Mouse (Mus musculus) liver, embryonic 15.5 days (tissue): ENCODE data around the gene Tmem202. TPM values are rescaled to one million over a fixed set of nuclear protein-coding genes. Genes with fewer than 3 reads are reported as not detected.

ENCODE experiments used
- ATAC-seq: fragments of 200-750 bp; cut with Nextera tagmentation; 2 replicates; pipeline ENCODE4 v1.8.0; 2017; ENCODE audit warnings: moderate number of reproducible peaks, mild to moderate bottlenecking, moderate library complexity; ENCODE audit not compliant: insufficient read depth
- H3K27ac ChIP-seq: fragments of 300-500 bp; sonication (generic); replicated peaks from 2 replicates; pipeline ENCODE4 v1.5.1; 2015; ENCODE audit warnings: mild to moderate bottlenecking, inconsistent platforms
- H3K27me3 ChIP-seq: fragments of 300-500 bp; sonication (generic); 2 replicates; pipeline ENCODE4 v1.6.1; 2015; ENCODE audit warnings: mild to moderate bottlenecking, inconsistent platforms
- H3K36me3 ChIP-seq: fragments of 300-500 bp; sonication (generic); replicated peaks from 2 replicates; pipeline ENCODE4 v1.6.1; 2015; ENCODE audit warnings: moderate library complexity, mild to moderate bottlenecking, inconsistent platforms
- H3K4me1 ChIP-seq: fragments of 300-500 bp; sonication (generic); replicated peaks from 2 replicates; pipeline ENCODE4 v1.6.1; 2015; ENCODE audit warnings: inconsistent platforms
- H3K4me2 ChIP-seq: fragments of 300-500 bp; sonication (generic); 2 replicates; pipeline ENCODE4 v1.6.1; 2015; ENCODE audit warnings: moderate library complexity, mild to moderate bottlenecking, inconsistent platforms
- H3K4me3 ChIP-seq: fragments of 300-500 bp; sonication (generic); replicated peaks from 2 replicates; pipeline ENCODE4 v1.5.1; 2015; ENCODE audit warnings: mild to moderate bottlenecking, inconsistent platforms
- H3K9ac ChIP-seq: fragments of 300-500 bp; sonication (generic); 2 replicates; pipeline ENCODE4 v1.6.1; 2015; ENCODE audit warnings: moderate library complexity, mild to moderate bottlenecking, inconsistent platforms
- H3K9me3 ChIP-seq: fragments of 300-500 bp; sonication (generic); replicated peaks from 2 replicates; pipeline ENCODE4 v1.6.1; 2016; ENCODE audit warnings: inconsistent platforms
- WGBS: fragments of 180-500 bp; shearing (Covaris S2); methylation state at CpG from one replicate; pipeline ENCODE4 v1.1.7; 2015; ENCODE audit warnings: mixed read lengths; ENCODE audit not compliant: insufficient replicate concordance; 5-methylcytosine and 5-hydroxymethylcytosine counted together
- polyA plus RNA-seq: library from polyadenylated mRNA; unstranded; fragments of >200 nt; fragmentation: Nextera tagmentation; extraction: Ambion mirVana; gene quantifications from 2 replicates; pipeline ENCODE4 v1.2.1, GENCODE M21; 2015

Tmem202 gene
- polyA plus RNA-seq, 1 experiment from 2014 or later: 0.08 TPM

DNA sequence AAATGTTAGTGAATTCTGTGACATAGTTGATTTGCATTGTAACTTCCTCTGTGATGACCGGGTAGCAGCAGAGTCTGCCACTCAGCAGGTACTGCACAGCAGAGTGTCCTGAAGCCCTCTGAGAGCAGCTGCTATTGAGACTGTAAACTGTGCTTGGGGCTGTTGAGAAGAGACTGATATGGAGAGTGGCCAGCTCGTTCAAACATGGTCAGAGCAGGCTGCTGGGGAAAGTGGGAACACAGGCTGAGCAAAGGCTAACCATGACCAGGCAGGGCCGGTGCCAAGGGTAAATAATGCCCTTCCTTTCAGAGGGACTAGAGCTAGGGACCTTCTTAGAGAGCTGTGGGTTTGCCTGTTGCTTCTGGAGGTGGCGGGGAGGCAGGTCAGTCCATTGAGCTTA lies 14.1 kb upstream of the Tmem202 start:
- H3K9ac ChIP-seq: no peak overlapping the region
- WGBS: 63% methylated on average over 4 of the region's 4 CpGs
- peaks cover 13% of the 10 kb centered on the region for H3K4me1 ChIP-seq
- H3K4me2 ChIP-seq: no peak overlapping the region
- H3K9me3 ChIP-seq: no peaks in the 10 kb centered on the region
- no peak overlapping the region for H3K27ac ChIP-seq
- no peak for ATAC-seq
- peaks cover 5% of the 10 kb centered on the region for H3K36me3 ChIP-seq
- no peaks in the 10 kb centered on the region for H3K27me3 ChIP-seq
- H3K4me3 ChIP-seq: no peak overlapping the region

DNA sequence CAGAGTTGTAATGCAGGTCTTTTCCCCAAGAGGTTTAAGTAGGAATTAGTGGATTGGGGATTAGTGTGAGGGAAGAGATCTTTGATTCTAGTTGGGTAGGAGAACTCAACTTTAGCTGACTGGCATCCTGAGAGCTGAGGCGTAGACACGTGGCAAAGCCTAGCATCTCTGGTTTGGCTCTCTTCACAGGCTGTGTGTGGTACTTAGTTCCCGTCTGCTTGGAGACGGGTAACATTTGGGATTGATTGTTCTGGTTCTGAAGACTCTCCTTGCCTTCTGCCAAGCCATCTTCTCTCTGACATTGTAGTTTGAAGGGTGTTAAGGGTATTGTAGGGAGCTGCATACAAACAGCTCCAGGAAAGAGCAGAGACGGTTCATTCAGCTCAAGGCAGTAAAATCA lies 13.0 kb upstream of the Tmem202 start:
- 67% methylated on average over 5 of the region's 5 CpGs for WGBS
- no peak overlapping the region for H3K4me2 ChIP-seq
- peaks cover 13% of the 10 kb centered on the region for H3K4me1 ChIP-seq
- ATAC-seq: no peak
- no peak overlapping the region for H3K27ac ChIP-seq
- H3K9me3 ChIP-seq: no peaks in the 10 kb centered on the region
- no peak overlapping the region for H3K4me3 ChIP-seq
- no peaks in the 10 kb centered on the region for H3K27me3 ChIP-seq
- H3K36me3 ChIP-seq: peaks cover 5% of the 10 kb centered on the region; the same call in 1 of the 2 replicates
- no peak overlapping the region for H3K9ac ChIP-seq

DNA sequence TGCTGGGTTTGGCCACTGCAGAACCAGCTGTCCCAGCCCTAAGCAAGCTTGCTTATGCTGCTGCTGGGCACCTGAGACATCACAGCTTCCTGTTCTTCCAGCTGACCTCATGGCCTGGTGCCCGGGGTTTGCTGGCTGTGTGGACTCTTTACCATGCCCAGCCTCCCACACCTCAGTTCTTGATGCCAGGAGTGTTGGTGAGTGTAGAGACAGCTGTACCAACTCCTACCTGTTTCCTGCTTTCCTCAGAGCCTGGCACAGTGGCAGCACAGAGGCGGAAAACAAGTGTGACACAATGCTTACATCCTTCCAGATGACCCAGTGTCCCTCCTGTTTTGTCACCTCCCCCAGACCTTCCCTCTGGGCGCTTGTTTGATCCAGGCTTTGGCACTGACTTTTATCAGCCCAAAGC lies 12.0 kb upstream of the Tmem202 start:
- Histone ChIP-seq H3K4me3 (no peak overlapping the region), H3K27ac (no peak overlapping the region), H3K4me1 (peaks cover 18% of the 10 kb centered on the region), H3K4me2 (no peak overlapping the region), H3K9me3 (no peaks in the 10 kb centered on the region), H3K27me3 (no peaks in the 10 kb centered on the region), H3K36me3 (no peaks in the 10 kb centered on the region), H3K9ac (no peak overlapping the region)
- WGBS: 56% methylated on average over 3 of the region's 3 CpGs
- no peak for ATAC-seq

DNA sequence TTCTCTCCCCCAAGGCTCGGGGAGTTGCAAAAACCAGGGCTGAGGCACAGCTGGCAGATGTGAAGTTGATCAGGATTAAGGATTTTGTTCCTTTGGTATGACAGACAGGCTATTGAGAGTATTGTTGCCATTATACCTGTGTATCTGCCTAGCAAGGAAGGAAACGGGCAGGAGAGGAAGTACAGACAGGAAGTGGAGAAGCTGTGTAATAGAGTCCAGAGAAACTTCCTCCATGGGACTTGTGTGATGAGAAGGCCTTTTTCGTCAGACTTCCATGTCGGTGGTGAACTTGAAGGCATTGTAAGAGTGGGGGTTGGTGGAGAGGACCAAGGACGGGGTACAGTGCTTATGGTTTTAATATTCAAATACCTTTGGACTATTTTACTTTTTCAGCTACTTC lies 11.4 kb upstream of the Tmem202 start:
- WGBS: 40% methylated on average over 5 of the region's 5 CpGs
- Histone ChIP-seq H3K4me2 (no peak overlapping the region), H3K36me3 (no peaks in the 10 kb centered on the region), H3K4me1 (peaks cover 18% of the 10 kb centered on the region), H3K9me3 (no peaks in the 10 kb centered on the region), H3K9ac (no peak overlapping the region), H3K27me3 (no peaks in the 10 kb centered on the region), H3K4me3 (no peak overlapping the region), H3K27ac (no peak overlapping the region; the same call in 1 of the 2 replicates)
- ATAC-seq: no peak

DNA sequence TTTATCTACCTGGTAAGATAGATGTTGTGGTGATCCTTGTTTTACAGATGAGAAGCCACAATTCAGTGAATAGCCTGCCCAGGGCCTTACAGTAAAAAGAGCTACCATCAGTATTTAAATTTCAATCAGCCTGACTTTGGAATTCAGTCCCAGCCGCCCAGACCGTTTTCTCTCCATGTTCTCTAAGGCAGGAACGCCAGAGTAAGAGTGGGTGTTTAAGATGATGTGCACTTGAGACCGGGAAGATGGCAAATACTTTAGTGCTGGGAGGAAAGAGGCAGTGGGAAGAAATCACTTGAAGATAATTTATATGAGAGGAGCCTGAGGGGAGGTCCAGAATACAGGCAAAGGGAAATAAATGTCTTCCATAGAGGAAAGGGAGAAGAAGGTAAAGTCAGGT lies 10.4 kb upstream of the Tmem202 start:
- Histone ChIP-seq H3K4me3 (no peak overlapping the region), H3K27me3 (no peaks in the 10 kb centered on the region), H3K4me1 (peaks cover 18% of the 10 kb centered on the region), H3K4me2 (no peak overlapping the region), H3K36me3 (no peaks in the 10 kb centered on the region), H3K9ac (no peak overlapping the region), H3K27ac (no peak overlapping the region), H3K9me3 (no peaks in the 10 kb centered on the region)
- ATAC-seq: no peak
- 76% methylated on average over 4 of the region's 4 CpGs for WGBS

DNA sequence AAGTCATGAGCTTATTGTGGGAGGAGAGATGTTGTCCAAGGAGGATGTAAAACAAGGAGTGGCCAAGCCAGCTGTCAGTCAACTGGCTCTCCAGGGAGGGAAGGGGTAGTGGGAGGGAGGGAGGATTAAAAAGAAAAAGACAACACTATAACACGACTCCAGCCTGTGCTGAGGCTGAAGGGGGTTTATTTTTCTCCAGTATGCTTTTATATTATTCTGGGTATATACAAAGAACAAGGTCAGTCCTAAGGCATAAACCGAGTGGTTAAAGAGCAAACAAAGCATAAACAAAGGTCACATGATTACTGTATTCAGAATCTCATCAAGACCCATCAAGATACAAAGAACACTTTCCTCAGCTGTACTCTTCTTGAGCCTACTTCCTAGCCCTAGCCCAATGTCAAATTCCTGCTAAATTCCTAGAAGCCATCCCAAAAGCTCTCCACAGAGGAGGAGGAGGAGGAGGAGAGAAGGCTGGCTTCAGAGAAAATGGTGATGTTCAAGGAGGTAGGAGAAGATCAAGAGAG lies 9.4 kb upstream of the Tmem202 start:
- H3K9me3 ChIP-seq: no peaks in the 10 kb centered on the region
- no peak overlapping the region for H3K9ac ChIP-seq
- no peak for ATAC-seq
- no peak overlapping the region for H3K4me3 ChIP-seq
- H3K27me3 ChIP-seq: no peaks in the 10 kb centered on the region
- 36% methylated on average over 2 of the region's 2 CpGs for WGBS
- no peaks in the 10 kb centered on the region for H3K36me3 ChIP-seq
- H3K4me1 ChIP-seq: peaks cover 23% of the 10 kb centered on the region
- H3K27ac ChIP-seq: no peak overlapping the region
- no peak overlapping the region for H3K4me2 ChIP-seq

DNA sequence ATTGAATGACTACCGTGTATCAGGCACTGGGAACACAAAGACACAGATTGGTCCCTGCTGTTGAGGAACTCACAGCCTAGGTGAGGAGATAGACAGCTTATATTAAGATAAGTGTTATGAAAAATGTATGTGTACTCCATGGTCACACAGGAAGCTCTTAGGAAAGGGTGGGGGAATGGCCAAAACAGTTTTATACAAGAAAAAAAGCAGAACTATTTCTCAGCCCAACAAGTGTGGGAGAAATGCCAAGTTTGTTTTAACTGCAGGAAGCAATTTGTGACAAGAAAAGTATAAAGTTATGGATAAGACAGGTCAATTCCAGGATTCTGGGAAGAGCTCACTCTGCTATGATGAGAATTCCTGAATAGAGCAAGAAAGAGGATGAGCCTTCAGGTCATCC lies 8.2 kb upstream of the Tmem202 start:
- no peak for ATAC-seq
- no peaks in the 10 kb centered on the region for H3K27me3 ChIP-seq
- no peak overlapping the region for H3K4me2 ChIP-seq
- peaks cover 23% of the 10 kb centered on the region for H3K4me1 ChIP-seq
- H3K9me3 ChIP-seq: no peaks in the 10 kb centered on the region
- H3K9ac ChIP-seq: no peak overlapping the region
- no peak overlapping the region for H3K27ac ChIP-seq
- WGBS: 74% methylated on average over 1 of the region's 1 CpGs
- H3K36me3 ChIP-seq: no peaks in the 10 kb centered on the region
- no peak overlapping the region for H3K4me3 ChIP-seq

DNA sequence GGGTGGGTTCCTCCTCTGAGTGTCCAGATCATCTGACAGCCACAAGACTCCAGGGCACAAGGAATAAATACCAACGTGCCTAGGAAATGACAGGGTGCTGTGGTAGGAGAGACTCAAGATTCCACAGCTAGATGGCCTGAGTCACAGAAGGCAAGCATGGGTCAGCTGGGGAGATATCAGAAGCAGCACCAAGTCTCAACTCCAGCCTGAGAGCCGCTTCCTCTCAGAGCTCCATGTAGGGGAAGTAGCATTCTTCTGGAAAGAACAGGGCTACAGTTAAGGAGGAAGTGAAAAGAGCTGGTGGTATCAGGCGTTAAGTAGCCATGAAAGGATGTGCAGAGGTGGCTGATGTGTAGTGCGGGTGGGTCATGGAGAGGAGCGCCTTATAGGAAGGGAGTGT lies 5.1 kb upstream of the Tmem202 start:
- Histone ChIP-seq H3K36me3 (no peaks in the 10 kb centered on the region), H3K9me3 (no peaks in the 10 kb centered on the region), H3K4me3 (no peak overlapping the region), H3K27me3 (0 out of 2 replicates have a peak, but pooled peaks cover 2% of the 10 kb centered on the region), H3K27ac (no peak overlapping the region; the same call in 1 of the 2 replicates), H3K4me1 (peaks cover 20% of the 10 kb centered on the region), H3K9ac (no peak overlapping the region), H3K4me2 (no peak overlapping the region)
- ATAC-seq: no peak
- WGBS: 25% methylated on average over 5 of the region's 5 CpGs

DNA sequence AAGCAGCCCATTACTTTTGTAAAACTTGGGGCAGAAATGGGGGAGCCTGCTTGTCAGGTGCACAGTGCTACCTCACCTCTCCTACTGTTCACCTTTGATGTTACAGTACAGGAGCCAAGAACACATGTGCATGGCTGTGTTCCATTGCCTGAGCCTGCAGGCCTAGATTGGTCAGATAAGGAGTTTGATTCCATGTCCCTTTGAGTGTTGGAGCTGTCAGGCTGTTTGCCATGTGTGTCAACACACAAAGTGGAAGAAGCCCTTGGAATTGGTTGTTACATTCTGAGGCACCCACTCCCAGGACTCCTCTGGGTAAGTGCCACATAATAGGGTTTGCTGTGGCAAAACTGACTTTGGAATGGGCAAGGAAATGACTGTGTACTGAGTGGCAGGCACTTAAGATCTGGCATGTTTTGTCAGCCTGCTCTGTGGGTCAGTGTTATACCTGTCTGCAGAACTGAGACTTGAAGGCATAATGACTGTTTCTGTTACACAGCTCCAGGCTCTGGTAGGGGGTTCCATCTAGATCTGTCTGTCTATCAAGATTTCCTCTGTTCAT lies 3.2 kb upstream of the Tmem202 start:
- Histone ChIP-seq H3K9ac (no peak overlapping the region), H3K4me1 (peaks cover 31% of the 10 kb centered on the region), H3K4me2 (peak overlapping the region; percentile 4; the same call in 1 of the 2 replicates), H3K27ac (no peak overlapping the region), H3K27me3 (peaks cover 12% of the 10 kb centered on the region; the same call in 1 of the 2 replicates), H3K9me3 (no peaks in the 10 kb centered on the region), H3K36me3 (no peaks in the 10 kb centered on the region), H3K4me3 (no peak overlapping the region)
- ATAC-seq: no peak

DNA sequence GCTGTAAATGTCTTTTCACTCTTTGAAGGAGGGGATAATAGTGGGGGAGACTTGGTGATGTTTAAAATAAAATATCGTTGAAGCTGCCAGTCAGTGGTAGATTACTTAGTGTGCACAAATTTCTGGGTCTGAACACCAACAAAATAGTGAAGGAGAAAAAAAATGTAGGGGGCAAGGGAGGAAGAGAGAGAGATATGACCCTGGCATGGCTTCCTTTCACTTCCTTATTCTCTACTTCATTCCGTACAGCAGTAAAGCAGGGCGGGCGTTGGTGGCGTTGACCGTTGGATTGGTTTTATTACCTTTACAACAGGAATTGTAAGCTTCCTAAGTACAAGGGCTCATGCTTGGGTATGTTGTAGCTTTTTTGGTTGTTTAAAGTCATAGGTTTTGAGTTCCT lies 2.0 kb upstream of the Tmem202 start:
- whole genome bisulfite sequencing: 43% methylated on average over 6 of the region's 6 CpGs
- peak overlapping the region; percentile 21 for H3K4me2 ChIP-seq
- no peaks in the 10 kb centered on the region for H3K36me3 ChIP-seq
- peaks cover 26% of the 10 kb centered on the region for H3K4me1 ChIP-seq
- no peak for ATAC-seq
- 0 out of 2 replicates have a peak overlapping the region, but pooled peaks have one; percentile 21 for H3K4me3 ChIP-seq
- no peaks in the 10 kb centered on the region for H3K9me3 ChIP-seq
- H3K27me3 ChIP-seq: peaks cover 12% of the 10 kb centered on the region; the same call in 1 of the 2 replicates
- H3K9ac ChIP-seq: no peak overlapping the region
- no peak overlapping the region for H3K27ac ChIP-seq

DNA sequence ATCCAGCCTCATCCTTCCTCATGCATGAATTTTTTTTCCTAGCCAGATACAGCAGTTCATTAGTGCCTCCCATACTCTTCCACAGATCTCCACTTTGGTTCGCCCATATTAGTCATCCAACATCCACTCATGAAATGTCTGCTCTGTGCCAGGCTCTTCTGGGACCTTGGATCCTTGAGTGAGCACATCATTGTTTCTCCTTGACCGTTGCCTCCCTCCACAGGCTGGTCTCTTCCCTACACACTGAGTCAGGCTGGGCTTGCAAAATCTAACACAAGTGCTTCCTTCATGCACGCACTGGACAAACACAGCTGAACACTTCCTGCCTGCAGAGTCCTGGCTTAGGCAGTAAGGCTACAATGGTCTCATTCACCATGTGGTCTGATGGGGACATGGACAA lies 2.0 kb downstream of the Tmem202 start:
- 50% methylated on average over 3 of the region's 3 CpGs for WGBS
- 0 out of 2 replicates have a peak, but pooled peaks have one; percentile 26 for ATAC-seq
- H3K4me3 ChIP-seq: no peak overlapping the region
- no peak overlapping the region for H3K4me2 ChIP-seq
- H3K27me3 ChIP-seq: peaks cover 12% of the 10 kb centered on the region; the same call in 1 of the 2 replicates
- no peak overlapping the region for H3K27ac ChIP-seq
- no peak overlapping the region for H3K9ac ChIP-seq
- no peaks in the 10 kb centered on the region for H3K36me3 ChIP-seq
- no peaks in the 10 kb centered on the region for H3K9me3 ChIP-seq
- peaks cover 21% of the 10 kb centered on the region for H3K4me1 ChIP-seq

DNA sequence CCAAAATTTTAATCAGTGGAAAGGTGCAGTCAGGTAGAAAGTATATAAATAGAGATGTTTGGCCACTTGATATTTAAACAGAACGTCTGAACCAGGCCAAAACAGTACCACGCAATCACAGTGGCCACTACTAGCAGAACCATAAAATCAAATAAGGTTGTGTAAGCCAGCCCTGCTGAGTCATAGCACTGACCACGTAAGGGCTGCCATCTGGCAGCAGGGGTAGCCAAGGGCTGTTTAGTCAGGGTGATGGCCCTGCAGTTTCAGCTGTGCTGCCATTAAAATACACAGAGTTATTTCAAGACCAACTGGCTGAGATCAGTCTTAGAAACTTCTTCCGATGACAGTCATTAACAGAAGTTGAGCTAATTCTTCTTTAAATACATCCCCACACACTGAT lies 5.8 kb downstream of the Tmem202 start:
- Histone ChIP-seq H3K9ac (no peak overlapping the region), H3K27ac (no peak overlapping the region), H3K36me3 (no peaks in the 10 kb centered on the region), H3K4me2 (no peak overlapping the region), H3K4me3 (no peak overlapping the region), H3K9me3 (no peaks in the 10 kb centered on the region), H3K27me3 (peaks cover under 1% of the 10 kb centered on the region; the same call in 1 of the 2 replicates), H3K4me1 (0 out of 2 replicates have a peak, but pooled peaks cover 3% of the 10 kb centered on the region)
- ATAC-seq: no peak
- WGBS: 54% methylated on average over 4 of the region's 4 CpGs
